Mouse (Mus musculus) right cerebral cortex, postnatal 36 days (tissue): ENCODE data around the gene Nol12.

Source experiments
- DNase-seq, 2 experiments: peaks; one replicate each; pipeline ENCODE4 v3.0.0; 2022; ENCODE audit warnings: low spot score in 2 of 2, mixed read lengths in 1 of 2

Gene Nol12

GRCm38 (mm10) chr15:78916052-78916826 is 18.5 kb upstream of the Nol12 start:
- DNase-seq = peak in 1 of 2 experiments; percentile 45

DNA sequence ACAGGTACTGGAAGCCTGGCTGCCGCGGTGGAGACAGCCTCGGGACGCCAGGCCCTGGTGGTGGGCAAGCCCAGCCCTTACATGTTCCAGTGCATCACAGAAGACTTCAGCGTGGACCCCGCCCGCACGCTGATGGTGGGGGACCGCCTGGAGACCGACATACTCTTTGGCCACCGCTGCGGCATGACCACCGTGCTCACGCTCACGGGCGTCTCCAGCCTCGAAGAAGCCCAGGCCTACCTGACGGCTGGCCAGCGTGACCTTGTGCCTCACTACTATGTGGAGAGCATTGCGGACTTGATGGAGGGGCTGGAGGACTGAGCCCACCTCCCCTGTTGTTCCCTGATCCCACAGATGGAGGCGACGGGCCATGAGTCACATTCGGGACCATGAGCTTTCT is 16.6 kb upstream of the Nol12 start:
- no peak for DNase-seq

GRCm38 (mm10) chr15:78919914-78920313 is 14.8 kb upstream of the Nol12 start:
- DNase-seq = no peak

DNA sequence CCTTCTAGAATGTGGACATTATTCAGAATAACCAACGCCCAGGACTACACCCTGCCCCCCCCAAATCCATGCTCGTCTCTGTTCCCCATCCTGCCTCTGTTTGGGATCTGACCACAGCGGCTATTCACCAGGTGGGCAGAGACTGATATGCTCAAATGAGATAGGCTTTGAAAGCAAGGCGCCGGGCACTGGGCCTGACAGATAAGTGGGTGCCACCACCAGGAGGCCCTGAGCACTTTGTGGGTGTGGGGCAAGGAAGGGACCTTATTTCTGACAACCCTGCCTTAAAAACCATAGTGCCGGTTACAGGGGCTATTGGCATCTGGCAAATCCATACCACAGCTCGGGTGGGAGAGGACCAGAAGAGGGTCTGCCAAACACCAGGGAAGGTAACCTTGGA is 12.0 kb upstream of the Nol12 start:
- no peak for DNase-seq

- no peak for DNase-seq
Measured at GRCm38 (mm10) chr15:78923585-78923984, 11.1 kb upstream of the Nol12 start.

GRCm38 (mm10) chr15:78925129-78925528 is 9.6 kb upstream of the Nol12 start:
- DNase-seq = no peak

- no peak for DNase-seq
Measured at GRCm38 (mm10) chr15:78926021-78926919, 8.5 kb upstream of the Nol12 start, which contains the start of gene Lgals1. Lgals1 (plus strand) TSS chr15:78926725.

- no peak for DNase-seq
Measured at GRCm38 (mm10) chr15:78927021-78927787, 7.5 kb upstream of the Nol12 start.

- DNase-seq = peak in 1 of 2 experiments; percentile 44
Measured at GRCm38 (mm10) chr15:78927788-78928457, 6.8 kb upstream of the Nol12 start.

- no peak for DNase-seq
Measured at GRCm38 (mm10) chr15:78928539-78928938, 6.2 kb upstream of the Nol12 start.

- no peak for DNase-seq
Measured at GRCm38 (mm10) chr15:78930192-78930706, 4.5 kb upstream of the Nol12 start.

DNA sequence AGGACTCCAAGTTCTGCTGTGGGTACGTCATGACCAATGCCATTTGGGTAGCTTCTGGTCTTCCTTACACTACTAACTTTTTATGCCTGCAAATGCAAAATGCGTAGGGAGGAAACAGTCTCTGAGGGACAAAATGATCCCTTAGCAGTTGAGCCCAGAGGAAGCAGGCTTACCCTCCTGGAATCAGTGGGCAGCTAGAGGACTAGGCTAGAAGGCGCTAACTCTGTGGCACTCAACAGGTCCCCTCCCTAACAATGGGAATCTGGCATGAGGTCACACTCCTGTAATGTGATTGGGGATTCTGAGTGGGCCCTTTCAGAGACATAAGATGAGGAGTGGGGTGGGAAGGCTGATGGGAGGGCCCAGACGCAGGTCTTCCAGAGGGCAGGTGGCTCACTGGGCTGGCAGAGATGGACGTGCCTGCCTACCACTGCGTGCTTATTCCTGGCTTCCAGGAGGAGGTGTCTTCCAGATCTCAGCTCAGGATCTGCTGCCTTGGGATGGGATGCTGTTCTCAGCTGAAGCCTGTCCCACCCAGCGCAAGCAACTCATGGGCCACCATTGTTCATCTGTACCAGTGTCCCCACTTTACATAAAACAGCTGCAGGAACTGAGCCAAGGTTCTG is 3.8 kb upstream of the Nol12 start:
- DNase-seq = no peak

DNA sequence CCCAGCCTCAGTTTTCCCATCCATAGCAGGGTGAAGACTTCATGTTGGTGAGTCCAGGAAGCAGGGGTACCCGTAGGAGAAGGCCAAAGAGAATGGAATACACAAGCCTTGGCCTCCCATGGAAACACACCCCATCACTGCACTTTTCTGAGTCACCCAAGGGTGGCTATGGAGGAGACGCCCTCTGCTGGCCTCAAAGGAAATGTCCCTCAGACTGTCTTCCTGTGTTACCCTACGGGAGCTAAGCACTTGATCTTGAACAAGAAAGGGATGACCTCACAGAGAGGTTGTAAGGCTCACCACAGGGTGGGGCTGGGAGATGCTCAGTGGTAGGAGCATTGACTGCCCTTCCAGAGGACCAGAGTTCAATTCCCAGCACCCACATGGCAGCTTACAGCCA is 3.2 kb upstream of the Nol12 start:
- DNase-seq = no peak

GRCm38 (mm10) chr15:78936403-78936802 is 1.7 kb downstream of the Nol12 start:
- no peak for DNase-seq

DNA sequence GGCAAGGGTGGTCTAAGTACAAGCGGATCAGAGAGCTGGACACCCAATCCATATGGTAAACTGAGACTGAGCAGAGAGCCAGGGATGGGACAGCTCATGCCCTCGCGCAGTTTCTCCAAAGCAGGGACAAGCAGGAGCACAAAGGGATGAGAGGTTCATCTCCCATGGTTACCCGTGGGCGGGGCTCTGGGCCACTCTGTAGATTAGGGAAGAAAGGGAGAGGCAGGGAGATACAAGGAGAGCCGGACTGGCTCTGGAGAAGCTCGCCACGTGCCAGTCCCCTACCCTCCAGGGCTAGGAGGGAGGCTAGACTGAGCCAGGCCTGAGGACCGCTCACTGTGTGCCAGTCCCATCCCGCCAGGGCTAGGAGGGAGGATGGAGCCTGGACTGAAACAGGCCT is 2.6 kb downstream of the Nol12 start:
- DNase-seq = no peak

- no peak for DNase-seq
Measured at GRCm38 (mm10) chr15:78937963-78938362, 3.2 kb downstream of the Nol12 start.

DNA sequence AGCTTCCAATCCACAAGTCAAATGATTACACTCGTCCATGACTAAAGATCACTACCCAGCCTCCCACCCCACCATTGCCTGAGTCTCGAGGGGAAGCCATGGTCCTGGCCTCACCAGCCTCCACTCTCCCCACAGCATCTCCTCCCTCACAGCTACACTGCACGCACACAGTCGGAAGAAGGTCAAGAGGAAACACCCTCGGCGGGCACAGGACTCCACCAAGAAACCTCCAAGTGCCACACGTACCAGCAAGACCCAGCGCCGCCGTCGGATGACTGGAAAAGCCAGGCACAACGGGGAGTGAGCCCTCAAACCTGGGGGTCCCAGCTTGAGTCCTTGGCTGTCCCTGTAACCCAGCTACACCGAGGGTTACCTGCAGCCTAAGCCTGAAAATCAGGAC is 5.6 kb downstream of the Nol12 start:
- DNase-seq = no peak

DNA sequence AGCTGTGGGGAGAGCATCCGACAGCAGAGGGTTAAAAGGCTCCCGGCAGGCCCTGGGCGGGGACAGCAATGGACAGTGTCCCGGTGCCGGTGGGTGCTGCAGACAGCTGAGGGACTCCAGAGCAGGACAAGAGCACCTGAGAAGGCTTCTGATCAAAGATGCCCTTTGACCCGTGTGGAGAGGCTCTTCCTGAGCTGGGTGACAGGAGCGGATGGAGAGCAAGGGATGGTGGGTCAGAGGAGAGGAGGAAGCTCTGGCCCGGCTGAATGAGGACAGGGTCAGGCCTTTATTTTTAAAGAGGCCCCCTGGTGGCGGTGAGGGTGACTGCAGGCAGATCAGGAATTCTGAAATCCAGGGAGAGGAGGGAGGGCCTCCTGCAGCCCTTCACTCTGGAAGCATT is 7.9 kb downstream of the Nol12 start:
- DNase-seq = peak; percentile 51 to 61

GRCm38 (mm10) chr15:78946232-78946631 is 11.5 kb downstream of the Nol12 start:
- no peak for DNase-seq

- peak; percentile 80 to 84 for DNase-seq
Measured at GRCm38 (mm10) chr15:78947657-78948056, 12.9 kb downstream of the Nol12 start, which contains the start of gene Triobp. Triobp (plus strand) TSS chr15:78947724.
